Mouse (Mus musculus): Measurements from ENCODE around the gene Mien1.

The Mien1 gene

DNA sequence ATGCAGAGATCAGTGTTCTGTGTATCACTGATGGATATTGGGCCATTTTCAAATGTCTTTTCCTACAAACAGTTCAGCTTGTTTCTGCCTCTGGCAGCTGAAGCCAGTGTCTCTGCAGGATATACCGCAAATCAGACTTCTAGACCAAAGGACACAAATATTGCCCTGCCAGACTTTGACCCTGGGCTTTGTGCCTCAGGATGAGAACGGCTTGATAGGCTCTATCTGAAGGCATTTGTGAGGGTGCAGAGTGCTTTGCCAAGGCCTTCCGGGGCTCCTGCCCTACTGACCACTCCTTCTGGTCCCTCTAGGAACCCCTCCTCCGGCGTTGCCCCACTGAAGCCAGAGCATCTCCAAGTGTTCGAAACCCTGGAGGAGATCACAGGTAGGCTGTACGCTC lies 12.2 kb downstream of the Mien1 start:
- DNase-seq (ENCODE audit: low spot score): no peak

DNA sequence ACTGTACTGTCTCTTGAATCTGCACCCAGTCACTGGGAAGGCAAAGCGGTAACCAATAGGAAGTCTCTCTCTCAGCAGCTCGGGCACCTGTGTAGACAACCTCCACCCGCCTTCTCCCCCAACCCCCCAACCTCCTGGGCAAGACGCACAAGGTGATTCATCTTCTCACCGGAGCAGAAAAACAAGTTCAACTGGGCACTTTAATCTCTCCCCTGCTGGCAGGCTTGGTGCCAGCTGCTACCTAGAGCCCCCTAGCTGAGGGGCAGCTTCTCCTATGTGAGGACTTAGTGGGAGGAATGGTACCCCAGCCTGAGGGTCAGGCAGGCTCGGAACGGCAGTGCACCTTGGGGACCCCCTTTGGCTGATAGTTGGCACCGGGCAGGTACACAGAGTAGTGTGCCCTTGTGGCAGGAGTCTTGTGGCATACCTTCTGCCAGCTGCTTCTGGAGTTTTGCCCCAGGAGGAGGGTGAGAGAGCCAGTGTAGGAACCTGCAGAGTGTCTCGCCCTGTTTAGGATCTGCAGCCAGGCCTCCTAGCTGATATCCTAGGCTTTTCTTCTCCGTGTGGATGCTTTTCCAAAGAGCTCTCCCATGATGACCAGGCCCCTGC lies 19.7 kb downstream of the Mien1 start:
- no peak for DNase-seq (ENCODE audit: low spot score)

DNA sequence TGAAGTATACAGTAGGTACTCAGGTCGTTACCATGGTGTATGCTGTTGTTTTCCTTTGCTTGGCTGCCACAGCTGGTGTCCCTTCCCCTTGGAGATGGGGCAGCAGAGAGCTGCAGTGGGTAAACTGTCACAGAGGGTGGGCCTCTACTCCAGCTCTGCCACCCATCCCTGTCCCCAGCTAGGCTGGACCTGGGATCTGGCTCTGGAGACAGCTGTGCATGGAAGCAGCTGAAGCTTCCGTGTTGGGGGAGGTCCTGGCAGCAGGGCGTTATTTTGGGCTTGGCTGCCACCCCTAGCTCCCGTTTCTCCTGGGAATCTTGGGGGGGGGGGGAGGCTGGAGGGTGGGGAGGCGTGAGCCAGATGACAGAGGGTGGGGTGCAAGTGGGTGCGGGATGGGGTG lies 20.5 kb downstream of the Mien1 start:
- no peak for DNase-seq (ENCODE audit: low spot score)

DNA sequence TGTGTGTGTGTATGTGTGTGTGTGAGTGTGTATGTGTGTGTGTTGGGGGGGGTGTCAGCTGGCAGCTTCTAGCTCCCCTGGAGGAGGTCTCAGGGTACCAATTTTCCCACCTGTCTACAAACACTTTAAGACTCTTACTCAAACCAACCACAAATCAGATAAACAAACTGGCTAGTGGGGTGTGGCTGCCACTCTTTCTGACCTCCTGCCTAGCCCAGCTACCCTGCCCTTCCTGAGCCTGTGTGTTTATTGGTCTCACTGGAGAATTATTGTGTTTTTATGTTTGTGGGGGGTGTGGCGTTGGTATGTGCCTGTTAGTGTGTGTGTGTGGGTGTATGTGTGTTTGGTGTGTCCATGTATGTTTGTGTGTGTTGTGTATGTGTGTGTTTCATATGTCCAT lies 21.7 kb downstream of the Mien1 start:
- DNase-seq (ENCODE audit: low spot score): no peak

GRCm38 (mm10) chr11:98414162-98414561 lies 24.6 kb downstream of the Mien1 start:
- DNase-seq (ENCODE audit: low spot score): peak; percentile 47

DNA sequence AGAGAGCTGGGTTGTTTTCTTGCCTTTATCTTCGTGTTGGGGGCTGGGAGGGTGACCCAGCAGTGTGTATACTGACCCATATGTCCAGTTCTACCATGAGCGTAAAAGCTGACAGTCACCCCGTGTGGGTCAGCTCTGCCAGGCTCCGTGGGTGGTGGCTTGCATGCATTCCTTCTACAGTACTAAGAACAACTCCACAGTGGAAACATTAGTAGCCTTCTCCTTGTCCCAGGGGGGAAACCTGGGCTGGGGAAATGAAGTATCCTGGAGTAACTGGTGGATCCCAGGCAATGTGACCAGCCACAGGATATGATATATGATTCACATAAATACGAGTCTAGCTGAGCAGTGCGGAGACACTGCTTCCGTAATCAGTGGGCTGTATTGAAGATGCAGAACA lies 25.1 kb downstream of the Mien1 start:
- no peak for DNase-seq (ENCODE audit: low spot score)

DNA sequence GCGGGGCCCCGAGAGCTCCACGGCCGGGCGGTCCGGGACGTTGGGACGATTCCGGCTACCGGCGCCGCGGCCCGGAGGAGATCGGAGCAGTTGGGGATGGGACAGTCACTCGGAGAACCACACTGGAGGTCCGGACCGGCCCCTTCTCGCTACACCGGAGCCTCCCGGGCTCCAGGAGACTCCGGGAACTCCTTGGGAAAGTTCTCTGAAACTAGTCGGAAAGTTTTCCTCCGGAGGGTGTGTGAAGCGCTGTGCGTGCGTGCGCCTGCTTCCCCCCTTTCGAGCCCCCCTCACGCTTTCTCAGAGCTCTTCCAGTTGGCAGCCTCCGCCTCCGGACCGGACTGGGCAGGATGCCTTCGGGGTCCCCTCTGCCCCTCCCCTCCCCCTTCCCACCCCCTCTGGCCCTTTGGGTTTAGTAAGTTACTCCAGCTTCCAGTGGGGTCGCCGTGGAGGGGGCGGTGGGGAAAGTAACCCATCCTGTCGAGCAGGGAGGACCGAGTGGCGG lies 25.9 kb downstream of the Mien1 start:
- DNase-seq (ENCODE audit: low spot score): peak; percentile 51

- DNase-seq (ENCODE audit: low spot score): peak; percentile 91
These were observed 26.5 kb downstream of the Mien1 start, which contains the start of gene Erbb2 for GRCm38 (mm10) chr11:98412273-98412796. Gene Erbb2, plus strand, starts transcription at chr11:98412470.

DNA sequence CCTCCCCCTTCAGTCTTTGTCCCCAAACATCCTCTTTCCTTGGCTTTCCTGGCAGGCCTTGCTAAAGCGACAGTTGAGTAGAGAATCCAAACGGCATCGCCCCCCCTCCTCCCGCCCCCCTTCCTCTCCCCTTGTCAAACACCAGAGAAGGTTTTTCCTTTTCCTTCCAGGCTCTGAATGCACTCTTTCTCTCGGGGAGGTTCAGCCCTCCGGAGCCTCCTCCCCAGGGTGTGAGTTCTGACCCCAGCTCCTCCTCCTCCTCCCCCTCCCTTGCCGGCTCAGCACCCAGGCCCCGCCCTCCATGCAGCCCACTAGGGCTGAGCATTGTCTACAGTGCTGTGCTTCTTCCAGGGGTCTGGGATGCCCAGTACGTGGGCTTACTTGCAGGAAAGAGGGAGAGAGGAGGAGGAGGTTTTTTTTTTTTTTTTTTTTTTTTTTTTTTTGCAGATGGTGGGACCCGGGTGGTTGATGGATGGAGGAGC lies 29.4 kb downstream of the Mien1 start:
- peak; percentile 72 for DNase-seq (ENCODE audit: low spot score)

DNA sequence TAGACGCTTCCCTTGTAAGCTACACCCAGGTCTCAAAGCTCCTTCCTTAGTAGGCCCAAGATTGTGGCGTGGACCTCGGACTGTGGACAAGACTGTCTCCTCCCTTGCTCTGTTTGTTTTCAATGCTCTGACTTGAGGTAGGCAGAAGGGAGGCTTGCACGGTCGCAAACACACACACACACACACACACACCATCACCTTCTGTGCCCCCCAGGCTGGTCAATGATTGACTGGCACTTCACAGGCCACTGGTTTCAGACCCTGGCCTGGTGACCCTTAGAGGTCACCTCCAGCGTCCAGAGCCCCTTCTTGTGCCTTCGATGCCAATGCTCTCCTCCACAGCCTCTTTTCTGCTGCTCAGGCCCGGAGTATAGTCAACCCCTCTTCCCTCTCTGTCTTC lies 29.9 kb downstream of the Mien1 start:
- peak; percentile 83 for DNase-seq (ENCODE audit: low spot score)

DNA sequence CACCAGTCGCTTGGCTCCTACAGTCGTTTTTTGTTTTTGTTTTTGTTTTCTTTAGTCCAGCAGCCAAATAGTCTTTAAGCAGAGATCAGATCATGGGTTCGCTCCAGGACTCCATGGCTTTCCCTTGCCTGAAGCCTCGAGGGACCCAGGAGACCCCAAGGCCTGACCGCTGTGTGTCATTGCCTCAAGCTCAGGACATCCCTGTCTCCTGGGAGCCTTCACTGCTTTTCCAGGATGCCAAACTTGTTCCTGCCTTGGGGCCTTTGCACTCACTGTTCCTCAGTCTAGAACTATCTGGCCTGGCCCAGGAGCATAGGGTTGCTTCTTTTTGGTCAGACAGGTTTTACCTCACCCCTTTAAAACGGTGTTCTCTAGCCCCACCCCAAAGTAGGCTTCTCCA lies 32.2 kb downstream of the Mien1 start:
- no peak for DNase-seq (ENCODE audit: low spot score)

GRCm38 (mm10) chr11:98400816-98401215 lies 38.0 kb downstream of the Mien1 start:
- DNase-seq (ENCODE audit: low spot score): peak; percentile 75

DNA sequence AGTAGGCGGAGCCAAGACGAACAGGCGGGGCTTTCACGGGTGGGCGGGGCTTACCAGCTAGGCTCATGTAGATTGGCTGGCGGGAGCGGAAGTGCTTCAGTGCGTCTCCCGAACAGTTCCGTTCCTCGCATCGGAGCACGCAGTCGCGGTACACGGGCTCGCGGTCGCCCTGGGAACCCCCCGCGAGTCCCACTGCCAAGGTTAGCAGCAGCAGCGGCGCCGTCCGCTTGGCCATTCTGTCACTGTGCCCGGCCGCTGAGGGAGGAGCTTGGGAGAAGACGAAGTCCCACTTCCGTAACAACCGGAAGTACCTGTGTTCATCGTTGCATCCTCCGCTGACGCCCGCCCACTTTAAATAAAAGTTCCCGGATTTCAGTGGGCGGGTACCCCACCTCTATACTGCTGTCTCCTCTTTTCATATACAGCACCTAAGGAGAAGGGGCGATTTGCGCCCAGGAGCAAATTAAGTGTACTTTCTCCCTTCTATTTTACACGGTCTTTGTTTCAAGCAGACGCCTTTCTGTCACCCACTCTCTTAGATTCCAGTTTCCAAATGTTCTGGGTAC lies 38.5 kb downstream of the Mien1 start, which contains the start of gene Pgap3:
Gene Pgap3 (minus strand): TSS at position 330 of the 566 bp plus-strand sequence.
- DNase-seq (ENCODE audit: low spot score): peak; percentile 92

- no peak for DNase-seq (ENCODE audit: low spot score)
These were observed 40.8 kb downstream of the Mien1 start for GRCm38 (mm10) chr11:98397946-98398345.

- no peak for DNase-seq (ENCODE audit: low spot score)
These were observed 43.8 kb downstream of the Mien1 start for GRCm38 (mm10) chr11:98395041-98395440.

DNA sequence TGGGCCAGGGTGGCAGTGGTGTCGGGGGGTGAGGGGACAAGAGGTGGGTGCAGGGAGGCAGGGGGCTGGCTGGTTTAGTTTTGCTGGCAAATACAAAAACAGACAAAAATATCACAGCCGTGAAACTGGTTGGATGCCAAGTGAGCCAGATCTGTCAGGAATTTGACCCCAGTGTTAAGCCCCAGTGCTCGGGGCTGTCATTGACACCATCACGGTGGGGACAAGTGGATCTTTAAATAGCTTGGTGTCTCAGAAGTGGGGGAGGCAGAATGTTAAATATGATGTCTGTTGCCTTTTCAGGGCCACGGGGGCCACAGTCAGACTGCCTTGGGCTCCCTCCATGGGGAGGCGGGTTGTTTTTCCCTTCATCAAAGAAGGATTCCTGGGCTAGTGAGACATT lies 44.5 kb downstream of the Mien1 start:
- no peak for DNase-seq (ENCODE audit: low spot score)

DNA sequence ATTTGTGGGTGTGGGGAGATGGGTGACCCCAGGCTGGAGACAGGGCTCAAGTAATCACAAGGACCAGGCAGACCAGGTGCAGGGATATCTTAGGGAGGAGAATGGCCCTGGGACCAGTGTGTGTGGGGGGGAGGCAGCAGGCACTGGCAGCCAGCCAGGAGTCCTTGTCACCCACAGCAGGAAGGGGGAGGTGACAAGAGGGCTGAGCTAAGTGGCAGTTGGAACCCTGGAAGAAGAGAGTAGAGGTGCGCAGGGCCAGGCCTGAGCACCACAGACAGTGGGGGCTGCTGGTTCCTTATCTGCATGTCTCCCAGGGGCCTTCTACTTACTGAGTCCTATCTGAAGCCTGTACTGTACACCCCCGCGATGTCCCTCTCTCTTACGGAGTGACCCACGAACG lies 45.5 kb downstream of the Mien1 start:
- no peak for DNase-seq (ENCODE audit: low spot score)

DNA sequence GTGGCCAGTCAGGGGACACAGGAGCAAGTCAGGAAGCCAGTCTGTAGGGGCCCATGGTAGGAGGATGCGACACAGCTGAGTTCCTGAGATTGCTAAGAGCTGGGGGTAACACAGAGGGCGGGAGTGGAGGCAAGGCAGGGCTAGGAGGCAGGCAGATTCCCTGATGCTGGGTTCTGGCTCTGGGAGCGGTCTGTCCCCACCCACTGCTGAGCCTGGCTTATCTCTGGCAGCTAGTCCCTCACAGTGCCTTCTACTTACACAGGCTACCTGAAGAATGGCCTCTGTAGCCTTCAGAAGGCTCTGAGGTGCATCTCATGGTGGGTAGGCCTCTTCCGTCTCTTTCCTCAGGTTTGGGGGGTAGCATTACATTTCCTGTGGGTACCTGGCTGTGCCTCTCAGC lies 46.1 kb downstream of the Mien1 start:
- no peak for DNase-seq (ENCODE audit: low spot score)

DNA sequence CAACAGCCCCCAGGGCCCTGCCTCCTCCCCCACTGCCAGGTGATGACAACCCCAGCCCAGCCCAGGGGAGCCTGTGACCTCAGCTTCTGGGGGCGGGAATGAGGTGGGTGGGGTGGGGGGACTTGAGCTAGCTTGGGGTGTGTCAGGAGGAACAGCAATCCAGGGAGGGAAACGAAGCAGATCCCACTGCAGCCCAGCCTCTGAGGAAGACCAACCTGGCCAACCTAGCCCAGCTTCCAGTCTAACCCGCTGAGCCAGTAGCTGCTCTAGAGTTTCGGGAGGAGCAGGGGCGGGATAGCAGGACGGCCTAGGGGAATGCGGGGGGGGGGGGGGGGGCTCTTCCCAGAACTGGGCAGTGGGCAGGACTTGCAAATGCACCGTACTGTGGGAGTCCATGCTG lies 46.8 kb downstream of the Mien1 start:
- DNase-seq (ENCODE audit: low spot score): no peak

DNA sequence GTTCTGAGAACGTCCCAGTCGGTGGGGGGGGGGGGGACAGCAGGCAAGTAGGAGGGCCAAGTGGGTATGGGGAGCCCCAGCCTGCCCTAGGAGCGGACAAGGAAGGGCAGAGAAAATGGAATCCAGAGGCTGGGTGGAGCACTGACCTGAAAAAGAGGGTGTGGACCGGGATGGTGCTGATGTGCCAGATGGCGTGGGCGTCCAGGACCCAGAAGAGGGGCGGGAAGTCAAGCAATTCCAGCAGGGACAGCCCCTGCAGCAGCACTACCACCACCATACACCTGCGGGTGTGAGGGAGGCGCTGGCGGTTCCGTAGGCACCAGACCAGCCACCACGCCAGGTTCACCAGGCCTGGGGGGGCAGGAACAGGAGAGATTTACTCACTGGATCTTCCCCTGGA lies 48.6 kb downstream of the Mien1 start:
- no peak for DNase-seq (ENCODE audit: low spot score)

DNA sequence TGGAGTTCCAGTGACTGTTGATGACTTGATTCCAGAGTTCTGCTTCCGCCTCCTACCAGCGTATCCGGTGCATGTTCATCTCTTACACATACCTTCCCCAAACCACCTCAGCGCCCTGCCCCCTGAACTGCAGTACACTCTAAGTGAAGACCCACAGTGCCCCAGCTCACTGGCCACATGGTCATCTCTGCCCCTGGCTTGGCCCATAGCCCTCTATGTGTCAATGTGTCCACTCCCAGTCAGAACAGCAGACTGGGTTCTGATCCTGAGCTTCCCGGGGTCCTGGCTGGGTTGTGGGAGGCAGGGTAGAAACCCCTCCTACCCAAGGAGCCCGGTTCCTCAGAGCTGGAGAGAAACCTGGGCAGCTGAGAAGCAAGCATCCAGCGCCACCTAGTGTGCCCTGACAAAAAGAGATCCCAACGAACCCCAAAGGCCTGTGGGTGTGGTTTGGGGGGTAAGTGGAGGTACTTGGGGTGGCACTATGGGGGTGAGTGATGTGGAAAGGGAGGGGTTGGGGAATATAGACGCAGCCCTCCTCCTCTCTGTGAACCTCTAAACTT lies 49.5 kb downstream of the Mien1 start:
- DNase-seq (ENCODE audit: low spot score): no peak

DNA sequence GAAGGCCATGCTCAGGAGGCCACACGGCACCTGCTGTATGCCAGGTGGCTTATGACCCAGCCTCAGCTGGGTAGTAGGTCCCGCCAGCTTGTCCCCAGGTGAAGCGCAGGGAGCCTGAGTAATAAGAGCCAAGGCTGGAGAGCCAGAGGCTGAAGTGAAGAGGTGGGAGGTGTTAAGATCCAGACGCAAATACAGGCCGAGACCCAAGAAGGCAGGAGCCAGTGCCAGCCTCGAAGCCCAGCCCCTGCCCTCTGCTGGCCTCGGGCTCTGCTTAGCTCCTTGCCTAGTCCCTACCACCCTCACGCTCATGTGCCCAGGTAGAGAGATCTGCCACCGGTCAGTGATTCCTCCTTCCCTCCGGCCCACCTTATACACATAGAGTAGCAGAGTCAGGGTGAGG lies 50.5 kb downstream of the Mien1 start:
- DNase-seq (ENCODE audit: low spot score): no peak
